Mouse (Mus musculus) kidney, embryonic 15.5 days (tissue): Measurements from ENCODE around the gene Gnb1. TPM values are rescaled to one million over a fixed set of nuclear protein-coding genes. Genes with fewer than 3 reads are reported as not detected.

Source experiments
- ATAC-seq: fragments of 200-750 bp; cut with Nextera tagmentation; replicated peaks from 2 replicates; pipeline ENCODE4 v1.8.0; 2017; ENCODE audit warnings: moderate TSS enrichment; ENCODE audit not compliant: low FRiP score
- H3K27ac ChIP-seq: fragments of 300-500 bp; sonication (generic); 2 replicates; pipeline ENCODE4 v1.5.1; 2015; ENCODE audit warnings: mild to moderate bottlenecking, inconsistent platforms
- H3K27me3 ChIP-seq: fragments of 300-500 bp; sonication (generic); 2 replicates; pipeline ENCODE4 v1.6.1; 2015; ENCODE audit warnings: inconsistent platforms
- H3K36me3 ChIP-seq: fragments of 300-500 bp; sonication (generic); 2 replicates; pipeline ENCODE4 v1.6.1; 2015; ENCODE audit warnings: inconsistent platforms
- H3K4me1 ChIP-seq: fragments of 300-500 bp; sonication (generic); 2 replicates; pipeline ENCODE4 v1.6.1; 2015; ENCODE audit warnings: inconsistent platforms
- H3K4me2 ChIP-seq: fragments of 300-500 bp; sonication (generic); 2 replicates; pipeline ENCODE4 v1.6.1; 2015; ENCODE audit warnings: moderate library complexity, mild to moderate bottlenecking, inconsistent platforms
- H3K4me3 ChIP-seq: fragments of 300-500 bp; sonication (generic); replicated peaks from 2 replicates; pipeline ENCODE4 v1.5.1; 2015; ENCODE audit warnings: mild to moderate bottlenecking, inconsistent platforms
- H3K9ac ChIP-seq: fragments of 300-500 bp; sonication (generic); 2 replicates; pipeline ENCODE4 v1.6.1; 2015; ENCODE audit warnings: mild to moderate bottlenecking, inconsistent platforms
- H3K9me3 ChIP-seq: fragments of 300-500 bp; sonication (generic); replicated peaks from 2 replicates; pipeline ENCODE4 v1.6.1; 2016; ENCODE audit warnings: inconsistent platforms
- WGBS: fragments of 180-500 bp; shearing (Covaris S2); methylation state at CpG from one replicate; pipeline ENCODE4 v1.1.7; 2015; ENCODE audit warnings: mixed read lengths; 5-methylcytosine and 5-hydroxymethylcytosine counted together
- polyA plus RNA-seq: library from polyadenylated mRNA; unstranded; fragments of >200 nt; fragmentation: Nextera tagmentation; extraction: Ambion mirVana; gene quantifications from 2 replicates; pipeline ENCODE4 v1.2.1, GENCODE M21; 2015

The Gnb1 gene
- polyA plus RNA-seq, 1 experiment from 2014 or later = 488 TPM

DNA sequence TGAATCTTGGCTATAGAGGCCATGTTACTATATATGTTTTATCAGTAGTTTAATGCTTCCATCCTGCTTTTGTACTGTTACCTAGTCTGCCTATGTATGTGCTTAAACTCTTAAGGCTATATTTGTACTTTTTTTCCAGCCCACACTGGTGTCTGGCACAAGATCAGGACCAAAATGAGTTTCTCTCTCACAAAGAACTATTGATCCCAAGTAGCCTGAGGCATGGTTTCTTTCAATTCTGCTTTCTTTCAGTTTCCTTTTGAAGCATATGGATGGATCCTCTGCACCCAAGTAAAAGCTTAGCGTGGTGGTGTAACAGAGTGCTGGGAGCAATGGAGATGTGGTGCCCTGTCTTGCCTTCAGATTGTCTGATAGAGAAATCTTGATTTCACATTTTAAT, 19.8 kb downstream of the Gnb1 start:
- no peak overlapping the region for H3K4me2 ChIP-seq
- H3K9me3 ChIP-seq = no peaks in the 10 kb centered on the region
- WGBS = 91% methylated on average over 1 of the region's 1 CpGs
- H3K4me3 ChIP-seq = no peak overlapping the region
- peaks cover 15% of the 10 kb centered on the region for H3K36me3 ChIP-seq
- H3K9ac ChIP-seq = no peak overlapping the region
- 0 out of 2 replicates have a peak, but pooled peaks cover 6% of the 10 kb centered on the region for H3K4me1 ChIP-seq
- no peak for ATAC-seq
- no peaks in the 10 kb centered on the region for H3K27me3 ChIP-seq
- no peak overlapping the region for H3K27ac ChIP-seq

DNA sequence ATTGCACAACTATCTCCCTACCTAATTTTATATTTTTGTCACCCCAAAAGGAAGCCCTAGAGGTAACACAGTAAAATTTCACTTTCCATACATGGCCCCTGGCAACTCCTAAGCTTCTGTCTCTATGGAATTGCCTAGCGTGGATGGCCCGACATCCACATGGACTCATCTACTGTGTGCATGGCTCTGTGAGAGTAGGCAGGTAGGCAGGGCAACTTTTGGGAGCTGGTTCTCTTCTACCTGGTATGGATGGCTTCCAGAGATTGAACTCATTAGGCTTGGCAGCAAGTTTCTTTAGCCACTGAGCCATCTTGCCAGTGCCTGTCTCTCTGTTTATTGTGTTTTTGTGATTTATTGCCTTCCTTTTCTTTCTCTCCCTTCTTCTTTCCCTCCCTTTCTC, 23.6 kb downstream of the Gnb1 start:
- Histone ChIP-seq H3K36me3 (peaks cover 28% of the 10 kb centered on the region), H3K9ac (no peak overlapping the region), H3K27ac (no peak overlapping the region), H3K27me3 (no peaks in the 10 kb centered on the region), H3K4me1 (no peaks in the 10 kb centered on the region), H3K9me3 (no peaks in the 10 kb centered on the region), H3K4me2 (no peak overlapping the region), H3K4me3 (no peak overlapping the region)
- WGBS = 86% methylated on average over 2 of the region's 2 CpGs
- ATAC-seq = no peak

DNA sequence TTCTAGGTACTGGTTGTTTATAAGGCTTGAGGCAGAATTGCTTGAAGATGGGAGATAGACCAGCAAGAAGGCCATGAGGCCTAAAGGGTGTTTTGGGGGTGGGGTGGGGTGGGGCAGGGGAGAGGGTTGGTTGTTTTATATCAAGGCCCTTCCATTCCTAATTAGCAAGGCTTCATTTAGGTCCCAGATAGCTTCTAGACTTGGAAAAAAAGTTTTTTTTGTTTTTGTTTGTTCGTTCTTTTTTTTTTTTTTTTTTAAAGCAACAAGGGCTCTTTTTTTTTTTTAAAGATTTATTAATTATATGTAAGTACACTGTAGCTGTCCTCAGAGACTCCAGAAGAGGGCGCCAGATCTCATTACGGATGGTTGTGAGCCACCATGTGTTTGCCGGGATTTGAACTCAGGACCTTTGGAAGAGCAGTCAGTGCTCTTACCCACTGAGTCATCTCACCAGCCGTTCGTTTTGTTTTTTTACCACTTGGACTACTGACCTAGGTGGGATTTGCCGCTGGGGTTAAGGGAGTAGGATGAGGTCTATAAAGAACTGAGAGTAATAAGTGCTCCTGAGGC, 26.9 kb downstream of the Gnb1 start:
- H3K4me1 ChIP-seq = peaks cover 5% of the 10 kb centered on the region; the same call in 1 of the 2 replicates
- no peak for ATAC-seq
- H3K27ac ChIP-seq = no peak overlapping the region
- H3K4me2 ChIP-seq = no peak overlapping the region
- no peak overlapping the region for H3K9ac ChIP-seq
- no peaks in the 10 kb centered on the region for H3K9me3 ChIP-seq
- H3K27me3 ChIP-seq = no peaks in the 10 kb centered on the region
- 79% methylated on average over 7 of the region's 7 CpGs for WGBS
- H3K36me3 ChIP-seq = peaks cover 31% of the 10 kb centered on the region
- no peak overlapping the region for H3K4me3 ChIP-seq

DNA sequence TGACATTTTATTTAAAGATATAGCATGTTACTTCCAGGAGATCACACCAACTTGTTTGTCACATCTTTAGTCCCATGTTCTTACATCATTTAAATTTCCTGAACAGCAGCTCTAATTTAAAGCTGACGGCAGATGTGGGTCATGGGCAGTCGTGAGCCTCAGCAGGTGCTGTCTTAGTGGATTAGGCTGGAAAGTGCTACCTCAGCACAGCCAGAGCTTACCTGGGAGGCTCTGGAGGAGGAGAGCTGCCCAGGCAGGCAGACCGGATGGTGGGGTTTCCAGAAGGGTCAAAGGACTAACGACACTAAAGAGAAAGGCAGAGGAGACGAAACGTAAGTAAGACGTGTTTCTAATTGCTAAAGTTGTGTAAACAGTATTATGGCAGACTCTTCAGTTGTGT, 31.2 kb downstream of the Gnb1 start:
- Histone ChIP-seq H3K9ac (no peak overlapping the region), H3K4me2 (no peak overlapping the region), H3K27ac (no peak overlapping the region), H3K36me3 (peaks cover 33% of the 10 kb centered on the region), H3K27me3 (no peaks in the 10 kb centered on the region), H3K4me3 (no peak overlapping the region), H3K9me3 (no peaks in the 10 kb centered on the region), H3K4me1 (peaks cover 11% of the 10 kb centered on the region; the same call in 1 of the 2 replicates)
- no peak for ATAC-seq
- WGBS = 47% methylated on average over 7 of the region's 7 CpGs

DNA sequence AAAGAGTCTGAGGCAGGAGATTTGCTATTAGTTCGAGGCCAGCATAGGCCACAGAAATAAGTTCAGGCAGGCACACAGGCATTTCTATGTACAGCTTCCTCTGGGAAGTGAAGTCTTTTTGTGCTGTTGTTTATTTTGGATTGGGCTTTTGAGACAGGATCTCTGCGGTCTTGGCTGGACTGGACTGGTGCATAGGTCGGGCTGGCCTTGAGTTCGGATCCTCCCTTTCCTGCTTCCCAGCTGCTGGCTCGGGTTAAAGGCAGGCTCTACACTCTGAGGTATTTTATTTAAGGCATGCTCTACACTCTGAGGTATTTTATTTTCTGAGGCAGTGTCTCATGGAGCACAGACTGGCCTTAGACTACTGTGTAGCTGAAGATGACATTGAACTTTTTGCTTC, 34.6 kb downstream of the Gnb1 start:
- no peak overlapping the region for H3K27ac ChIP-seq
- peaks cover 59% of the 10 kb centered on the region for H3K36me3 ChIP-seq
- H3K27me3 ChIP-seq = no peaks in the 10 kb centered on the region
- 61% methylated on average over 5 of the region's 5 CpGs for WGBS
- no peak overlapping the region for H3K4me2 ChIP-seq
- H3K4me1 ChIP-seq = peaks cover 11% of the 10 kb centered on the region; the same call in 1 of the 2 replicates
- H3K9ac ChIP-seq = no peak overlapping the region
- no peaks in the 10 kb centered on the region for H3K9me3 ChIP-seq
- ATAC-seq = no peak
- H3K4me3 ChIP-seq = no peak overlapping the region

DNA sequence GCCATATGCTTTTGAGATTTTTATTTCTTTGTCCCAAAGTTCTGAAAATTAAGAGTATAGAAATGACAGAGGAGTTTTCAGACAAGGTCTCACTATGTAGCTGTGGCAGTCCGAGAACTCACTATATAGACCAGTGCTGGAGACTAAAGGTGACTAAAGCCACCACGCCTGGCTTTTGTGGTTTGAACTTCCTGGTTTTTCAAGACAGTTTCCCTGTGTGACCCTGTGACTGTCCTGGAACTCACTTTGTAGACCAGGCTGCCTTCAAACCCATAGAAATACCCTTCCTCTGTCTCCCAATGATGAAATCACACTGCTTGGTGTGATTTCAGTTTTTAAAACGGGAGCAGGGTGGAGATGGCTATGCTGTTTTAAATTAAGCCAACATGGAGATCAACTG, 38.1 kb downstream of the Gnb1 start:
- no peak overlapping the region for H3K4me3 ChIP-seq
- H3K27ac ChIP-seq = no peak overlapping the region
- 87% methylated on average over 3 of the region's 3 CpGs for WGBS
- no peaks in the 10 kb centered on the region for H3K9me3 ChIP-seq
- H3K9ac ChIP-seq = no peak overlapping the region
- H3K4me1 ChIP-seq = 0 out of 2 replicates have a peak, but pooled peaks cover 3% of the 10 kb centered on the region
- H3K4me2 ChIP-seq = no peak overlapping the region
- peaks cover 76% of the 10 kb centered on the region for H3K36me3 ChIP-seq
- H3K27me3 ChIP-seq = no peaks in the 10 kb centered on the region
- no peak for ATAC-seq

DNA sequence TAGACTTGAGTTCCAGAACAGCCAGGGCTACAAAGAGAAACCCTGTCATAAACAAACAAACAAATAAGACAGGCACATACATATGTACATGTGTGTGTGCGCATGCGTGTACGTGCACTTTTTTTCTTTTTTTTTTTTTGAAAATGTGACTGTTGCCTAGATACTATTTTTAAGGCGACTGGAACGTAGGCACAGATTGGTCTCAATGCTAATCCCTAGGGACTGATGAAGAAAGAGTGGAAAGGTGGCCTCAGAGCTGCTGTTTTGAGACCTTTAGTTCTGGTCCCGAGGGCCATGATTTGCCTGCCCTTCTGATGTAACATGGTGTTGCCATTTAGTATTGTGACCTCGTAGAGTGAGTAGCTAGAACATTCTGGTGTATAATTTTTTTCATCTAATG, 58.8 kb downstream of the Gnb1 start:
- no peak for ATAC-seq
- no peak overlapping the region for H3K4me2 ChIP-seq
- H3K27me3 ChIP-seq = no peaks in the 10 kb centered on the region
- peaks cover 90% of the 10 kb centered on the region for H3K36me3 ChIP-seq
- no peak overlapping the region for H3K9ac ChIP-seq
- WGBS = 93% methylated on average over 7 of the region's 7 CpGs
- no peak overlapping the region for H3K27ac ChIP-seq
- H3K9me3 ChIP-seq = no peaks in the 10 kb centered on the region
- H3K4me1 ChIP-seq = no peaks in the 10 kb centered on the region; the same call in 1 of the 2 replicates
- no peak overlapping the region for H3K4me3 ChIP-seq

DNA sequence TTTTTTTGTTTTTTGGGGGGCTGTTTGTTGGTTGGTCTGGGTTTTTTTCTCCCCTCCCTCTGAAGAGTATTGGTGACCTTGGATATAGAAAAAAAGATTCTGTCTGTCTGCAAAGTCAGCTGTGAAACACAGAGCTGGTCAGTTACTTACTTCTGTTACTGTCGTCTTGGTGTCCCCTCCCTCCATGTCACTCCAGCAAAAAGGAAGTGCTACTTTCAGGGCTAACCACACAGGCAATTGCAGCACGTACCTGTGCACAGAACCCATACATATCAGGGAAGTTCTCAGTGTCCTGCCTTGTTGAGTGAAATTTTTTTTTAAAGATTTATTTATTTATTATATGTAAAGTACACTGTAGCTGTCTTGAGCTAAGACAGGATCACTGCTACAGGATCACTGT, 59.3 kb downstream of the Gnb1 start:
- no peak overlapping the region for H3K9ac ChIP-seq
- WGBS = 87% methylated on average over 2 of the region's 2 CpGs
- no peak for ATAC-seq
- H3K27me3 ChIP-seq = no peaks in the 10 kb centered on the region
- H3K4me3 ChIP-seq = no peak overlapping the region
- H3K4me1 ChIP-seq = no peaks in the 10 kb centered on the region; the same call in 1 of the 2 replicates
- H3K36me3 ChIP-seq = peaks cover 90% of the 10 kb centered on the region
- H3K27ac ChIP-seq = no peak overlapping the region
- no peaks in the 10 kb centered on the region for H3K9me3 ChIP-seq
- H3K4me2 ChIP-seq = no peak overlapping the region

DNA sequence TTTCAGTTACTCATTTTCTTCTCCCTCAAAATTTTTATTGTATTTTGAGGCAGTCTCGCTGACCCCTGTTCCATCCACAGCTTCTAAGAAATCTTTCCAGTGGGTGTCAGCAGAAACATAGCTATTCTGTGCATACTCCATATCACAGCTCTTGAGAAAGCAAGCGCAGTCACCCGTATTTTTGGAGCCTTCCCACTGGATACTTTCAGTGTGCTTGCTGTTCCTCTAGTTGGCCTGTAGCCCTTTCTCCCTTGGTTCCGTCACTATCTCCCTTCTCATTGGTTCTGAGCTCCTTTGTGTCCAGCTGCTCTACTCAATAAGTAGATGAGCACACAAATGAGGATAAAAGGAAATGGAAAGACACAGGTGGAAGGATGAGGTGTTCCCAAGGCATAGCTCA, 59.9 kb downstream of the Gnb1 start:
- Histone ChIP-seq H3K9ac (no peak overlapping the region), H3K4me3 (no peak overlapping the region), H3K9me3 (no peaks in the 10 kb centered on the region), H3K36me3 (peaks cover 90% of the 10 kb centered on the region), H3K4me1 (no peaks in the 10 kb centered on the region; the same call in 1 of the 2 replicates), H3K27ac (no peak overlapping the region), H3K4me2 (no peak overlapping the region), H3K27me3 (no peaks in the 10 kb centered on the region)
- ATAC-seq = no peak
- WGBS = 95% methylated on average over 4 of the region's 4 CpGs

DNA sequence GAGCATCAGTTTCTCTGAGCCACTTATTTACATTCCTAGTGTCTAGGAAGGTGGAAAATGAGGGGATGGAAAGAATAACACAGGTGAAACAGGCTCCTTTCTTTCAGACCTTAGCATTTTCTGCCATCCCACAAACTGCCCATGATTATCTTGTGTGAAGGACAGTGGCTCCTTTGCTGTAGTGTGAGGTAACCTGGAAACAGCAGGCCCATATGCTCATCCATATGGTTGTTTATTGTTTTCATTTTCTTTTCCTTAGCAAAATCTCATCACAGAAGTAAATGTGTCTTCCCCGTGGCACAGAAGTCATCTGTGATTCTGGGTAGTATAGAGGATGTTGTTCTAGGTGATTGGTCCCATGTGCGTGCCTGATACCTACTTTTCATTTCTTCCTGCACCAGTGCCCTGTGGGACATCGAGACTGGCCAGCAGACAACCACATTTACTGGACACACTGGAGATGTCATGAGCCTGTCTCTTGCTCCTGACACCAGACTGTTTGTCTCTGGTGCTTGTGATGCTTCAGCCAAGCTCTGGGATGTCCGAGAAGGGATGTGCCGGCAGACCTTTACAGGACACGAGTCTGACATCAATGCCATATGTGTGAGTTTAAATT, 61.9 kb downstream of the Gnb1 start:
- H3K4me2 ChIP-seq = no peak overlapping the region
- no peaks in the 10 kb centered on the region for H3K27me3 ChIP-seq
- H3K4me1 ChIP-seq = no peaks in the 10 kb centered on the region; the same call in 1 of the 2 replicates
- no peak for ATAC-seq
- no peaks in the 10 kb centered on the region for H3K9me3 ChIP-seq
- peaks cover 96% of the 10 kb centered on the region for H3K36me3 ChIP-seq
- WGBS = 93% methylated on average over 6 of the region's 6 CpGs
- H3K9ac ChIP-seq = no peak overlapping the region
- no peak overlapping the region for H3K27ac ChIP-seq
- H3K4me3 ChIP-seq = no peak overlapping the region

DNA sequence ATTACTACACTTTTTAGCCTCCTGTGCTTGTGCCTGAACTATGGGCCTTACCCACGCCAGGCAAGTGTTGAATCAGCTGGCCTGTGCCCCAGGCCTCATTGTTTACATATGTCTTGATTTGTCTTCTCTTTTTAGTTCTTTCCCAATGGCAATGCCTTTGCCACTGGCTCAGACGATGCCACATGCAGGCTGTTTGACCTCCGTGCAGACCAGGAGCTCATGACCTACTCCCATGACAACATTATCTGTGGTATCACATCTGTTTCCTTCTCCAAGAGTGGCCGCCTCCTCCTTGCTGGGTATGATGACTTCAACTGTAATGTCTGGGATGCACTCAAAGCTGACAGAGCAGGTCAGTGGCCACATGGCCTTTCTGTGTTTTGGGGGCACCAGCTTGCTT, 63.7 kb downstream of the Gnb1 start:
- no peak for ATAC-seq

DNA sequence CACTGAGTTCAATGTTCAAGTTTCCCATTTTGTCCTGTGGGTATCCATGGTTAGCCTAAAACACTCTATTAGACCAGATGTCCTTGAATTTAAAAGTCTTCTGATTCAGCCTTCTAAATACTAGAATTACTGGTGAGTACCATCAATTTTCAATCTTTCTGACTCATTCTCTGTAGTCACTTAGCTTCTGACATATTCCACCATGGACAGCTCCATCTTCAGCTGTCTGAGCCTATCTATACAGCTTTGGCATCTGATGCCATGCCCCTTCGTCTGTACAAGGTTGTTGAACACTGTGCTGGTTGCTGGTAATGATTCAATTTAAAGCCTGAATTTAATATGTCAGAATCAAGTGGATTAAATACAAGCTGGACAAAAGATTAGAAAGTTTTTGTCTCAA, 64.3 kb downstream of the Gnb1 start:
- Histone ChIP-seq H3K4me2 (no peak overlapping the region), H3K4me3 (no peak overlapping the region), H3K4me1 (peaks cover 8% of the 10 kb centered on the region), H3K27ac (no peak overlapping the region), H3K27me3 (no peaks in the 10 kb centered on the region), H3K9ac (no peak overlapping the region), H3K9me3 (no peaks in the 10 kb centered on the region), H3K36me3 (peaks cover 99% of the 10 kb centered on the region)
- ATAC-seq = no peak
- WGBS = 69% methylated on average over 1 of the region's 1 CpGs

More for the DNA sequence above, 63.7 kb downstream of the Gnb1 start:
- H3K9ac ChIP-seq = no peak overlapping the region
- WGBS = 82% methylated on average over 4 of the region's 4 CpGs
- H3K27me3 ChIP-seq = no peaks in the 10 kb centered on the region
- H3K4me1 ChIP-seq = peaks cover 5% of the 10 kb centered on the region; the same call in 1 of the 2 replicates
- no peak overlapping the region for H3K27ac ChIP-seq
- H3K9me3 ChIP-seq = no peaks in the 10 kb centered on the region
- H3K36me3 ChIP-seq = peaks cover 99% of the 10 kb centered on the region
- no peak overlapping the region for H3K4me3 ChIP-seq
- H3K4me2 ChIP-seq = no peak overlapping the region

DNA sequence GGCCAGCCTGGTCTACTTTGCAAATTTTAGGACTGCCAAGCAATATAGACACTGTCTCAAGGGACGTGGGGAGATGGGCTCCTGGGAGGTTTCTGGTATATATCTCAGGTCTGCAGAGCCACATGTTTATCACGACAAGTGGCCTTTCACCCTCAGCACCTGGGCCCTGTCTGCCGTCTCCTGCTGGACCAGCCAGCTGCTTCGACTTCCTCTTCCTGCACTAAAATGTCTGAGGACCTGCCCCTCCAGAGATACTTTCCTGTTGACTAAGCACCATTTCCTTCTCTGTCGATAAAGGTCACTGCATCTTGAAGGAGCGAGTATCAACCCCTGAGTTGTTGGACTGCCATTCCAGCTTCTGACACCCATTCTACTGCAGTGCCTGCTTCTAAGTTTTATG, 68.3 kb downstream of the Gnb1 start:
- no peak overlapping the region for H3K4me2 ChIP-seq
- 55% methylated on average over 6 of the region's 6 CpGs for WGBS
- peaks cover 35% of the 10 kb centered on the region for H3K4me1 ChIP-seq
- H3K27me3 ChIP-seq = no peaks in the 10 kb centered on the region
- no peak for ATAC-seq
- no peak overlapping the region for H3K9ac ChIP-seq
- peaks cover 72% of the 10 kb centered on the region for H3K36me3 ChIP-seq
- H3K9me3 ChIP-seq = no peaks in the 10 kb centered on the region
- H3K27ac ChIP-seq = 0 out of 2 replicates have a peak overlapping the region, but pooled peaks have one; percentile 38
- no peak overlapping the region for H3K4me3 ChIP-seq
